Mouse (Mus musculus): ENCODE measurements around the gene Cacng7. TPM values are rescaled to one million over a fixed set of nuclear protein-coding genes. Genes with fewer than 3 reads are reported as not detected.

Cacng7 gene
- polyA plus RNA-seq, 1 experiment from 2014 or later: 2.9 TPM

- no peak overlapping the region for H3K9ac ChIP-seq (ENCODE audit: low read length)
- H3K36me3 ChIP-seq (ENCODE audit: control insufficient read depth, insufficient read depth, low read length): peaks cover 4% of the 10 kb centered on the region
- no peak overlapping the region for H3K4me2 ChIP-seq (ENCODE audit: low read depth)
- no peak overlapping the region for H3K27ac ChIP-seq (ENCODE audit: low read depth, low read length)
- DNase-seq (ENCODE audit: low spot score) (no peak), ATAC-seq (ENCODE audit: insufficient read depth, low FRiP score, low TSS enrichment) (no peak)
- 49% methylated on average over 20 of the region's 20 CpGs for WGBS
- H3K27me3 ChIP-seq (ENCODE audit: control insufficient read depth, insufficient read depth, low read length): no peaks in the 10 kb centered on the region
- no peaks in the 10 kb centered on the region for H3K4me1 ChIP-seq (ENCODE audit: control insufficient read depth, insufficient read depth, low read length)
- H3K4me3 ChIP-seq (ENCODE audit: low read depth, low read length): no peak overlapping the region
- H3K9me3 ChIP-seq (ENCODE audit: control insufficient read depth, low read length): no peaks in the 10 kb centered on the region
These were observed 14.9 kb downstream of the Cacng7 start for GRCm38 (mm10) chr7:3347366-3348287.

GRCm38 (mm10) chr7:3348326-3348725 is 15.6 kb downstream of the Cacng7 start:
- H3K36me3 ChIP-seq (ENCODE audit: control insufficient read depth, insufficient read depth, low read length): peaks cover 4% of the 10 kb centered on the region
- H3K9me3 ChIP-seq (ENCODE audit: control insufficient read depth, low read length): no peaks in the 10 kb centered on the region
- no peak overlapping the region for H3K4me3 ChIP-seq (ENCODE audit: low read depth, low read length)
- no peak overlapping the region for H3K9ac ChIP-seq (ENCODE audit: low read length)
- no peaks in the 10 kb centered on the region for H3K4me1 ChIP-seq (ENCODE audit: control insufficient read depth, insufficient read depth, low read length)
- no peaks in the 10 kb centered on the region for H3K27me3 ChIP-seq (ENCODE audit: control insufficient read depth, insufficient read depth, low read length)
- DNase-seq (ENCODE audit: low spot score) (no peak), ATAC-seq (ENCODE audit: insufficient read depth, low FRiP score, low TSS enrichment) (no peak)
- H3K27ac ChIP-seq (ENCODE audit: low read depth, low read length): no peak overlapping the region
- WGBS: 62% methylated on average over 5 of the region's 5 CpGs
- H3K4me2 ChIP-seq (ENCODE audit: low read depth): no peak overlapping the region

GRCm38 (mm10) chr7:3349775-3350174 is 17.0 kb downstream of the Cacng7 start:
- WGBS: 91% methylated on average over 9 of the region's 9 CpGs
- DNase-seq (ENCODE audit: low spot score) (no peak), ATAC-seq (ENCODE audit: insufficient read depth, low FRiP score, low TSS enrichment) (no peak)
- Histone ChIP-seq H3K9ac (ENCODE audit: low read length) (no peak overlapping the region), H3K27ac (ENCODE audit: low read depth, low read length) (no peak overlapping the region), H3K4me1 (ENCODE audit: control insufficient read depth, insufficient read depth, low read length) (no peaks in the 10 kb centered on the region), H3K9me3 (ENCODE audit: control insufficient read depth, low read length) (no peaks in the 10 kb centered on the region), H3K4me2 (ENCODE audit: low read depth) (no peak overlapping the region), H3K27me3 (ENCODE audit: control insufficient read depth, insufficient read depth, low read length) (no peaks in the 10 kb centered on the region), H3K36me3 (ENCODE audit: control insufficient read depth, insufficient read depth, low read length) (peaks cover 4% of the 10 kb centered on the region), H3K4me3 (ENCODE audit: low read depth, low read length) (no peak overlapping the region)

- no peak for DNase-seq (ENCODE audit: low spot score)
- Histone ChIP-seq H3K9ac (ENCODE audit: low read length) (no peak overlapping the region), H3K4me2 (ENCODE audit: low read depth) (no peak overlapping the region), H3K9me3 (ENCODE audit: control insufficient read depth, low read length) (no peaks in the 10 kb centered on the region), H3K4me3 (ENCODE audit: low read depth, low read length) (no peak overlapping the region), H3K27ac (ENCODE audit: low read depth, low read length) (no peak overlapping the region), H3K4me1 (ENCODE audit: control insufficient read depth, insufficient read depth, low read length) (no peaks in the 10 kb centered on the region), H3K27me3 (ENCODE audit: control insufficient read depth, insufficient read depth, low read length) (no peaks in the 10 kb centered on the region), H3K36me3 (ENCODE audit: control insufficient read depth, insufficient read depth, low read length) (peaks cover 4% of the 10 kb centered on the region)
- WGBS: 93% methylated on average over 1 of the region's 1 CpGs
- ATAC-seq (ENCODE audit: insufficient read depth, low FRiP score, low TSS enrichment): no peak
These were observed 18.8 kb downstream of the Cacng7 start for GRCm38 (mm10) chr7:3351536-3351935.

- no peaks in the 10 kb centered on the region for H3K9me3 ChIP-seq (ENCODE audit: control insufficient read depth, low read length)
- ATAC-seq (ENCODE audit: insufficient read depth, low FRiP score, low TSS enrichment): no peak
- peaks cover 6% of the 10 kb centered on the region for H3K36me3 ChIP-seq (ENCODE audit: control insufficient read depth, insufficient read depth, low read length)
- DNase-seq (ENCODE audit: low spot score): no peak
- no peak overlapping the region for H3K27ac ChIP-seq (ENCODE audit: low read depth, low read length)
- H3K4me1 ChIP-seq (ENCODE audit: control insufficient read depth, insufficient read depth, low read length): no peaks in the 10 kb centered on the region
- H3K4me3 ChIP-seq (ENCODE audit: low read depth, low read length): no peak overlapping the region
- H3K27me3 ChIP-seq (ENCODE audit: control insufficient read depth, insufficient read depth, low read length): no peaks in the 10 kb centered on the region
- no peak overlapping the region for H3K9ac ChIP-seq (ENCODE audit: low read length)
- no peak overlapping the region for H3K4me2 ChIP-seq (ENCODE audit: low read depth)
- WGBS: 93% methylated on average over 6 of the region's 6 CpGs
These were observed 22.1 kb downstream of the Cacng7 start for GRCm38 (mm10) chr7:3354850-3355249.

GRCm38 (mm10) chr7:3360678-3361077 is 27.9 kb downstream of the Cacng7 start:
- ATAC-seq (ENCODE audit: insufficient read depth, low FRiP score, low TSS enrichment) (no peak), DNase-seq (ENCODE audit: low spot score) (no peak)
- no peak overlapping the region for H3K9ac ChIP-seq (ENCODE audit: low read length)
- no peaks in the 10 kb centered on the region for H3K4me1 ChIP-seq (ENCODE audit: control insufficient read depth, insufficient read depth, low read length)
- H3K9me3 ChIP-seq (ENCODE audit: control insufficient read depth, low read length): no peaks in the 10 kb centered on the region
- H3K27ac ChIP-seq (ENCODE audit: low read depth, low read length): no peak overlapping the region
- no peaks in the 10 kb centered on the region for H3K27me3 ChIP-seq (ENCODE audit: control insufficient read depth, insufficient read depth, low read length)
- 79% methylated on average over 1 of the region's 1 CpGs for WGBS
- H3K4me2 ChIP-seq (ENCODE audit: low read depth): no peak overlapping the region
- H3K4me3 ChIP-seq (ENCODE audit: low read depth, low read length): no peak overlapping the region
- H3K36me3 ChIP-seq (ENCODE audit: control insufficient read depth, insufficient read depth, low read length): peaks cover 3% of the 10 kb centered on the region; the same call in 1 of the 2 replicates

- H3K4me1 ChIP-seq (ENCODE audit: control insufficient read depth, insufficient read depth, low read length): no peaks in the 10 kb centered on the region
- H3K27me3 ChIP-seq (ENCODE audit: control insufficient read depth, insufficient read depth, low read length): peaks cover 6% of the 10 kb centered on the region
- no peak for DNase-seq (ENCODE audit: low spot score)
- 32% methylated on average over 11 of the region's 11 CpGs for WGBS
- ATAC-seq (ENCODE audit: insufficient read depth, low FRiP score, low TSS enrichment): no peak
- no peak overlapping the region for H3K4me2 ChIP-seq (ENCODE audit: low read depth)
- H3K9ac ChIP-seq (ENCODE audit: low read length): no peak overlapping the region
- no peaks in the 10 kb centered on the region for H3K9me3 ChIP-seq (ENCODE audit: control insufficient read depth, low read length)
- no peak overlapping the region for H3K4me3 ChIP-seq (ENCODE audit: low read depth, low read length)
- H3K27ac ChIP-seq (ENCODE audit: low read depth, low read length): no peak overlapping the region
- H3K36me3 ChIP-seq (ENCODE audit: control insufficient read depth, insufficient read depth, low read length): no peaks in the 10 kb centered on the region; the same call in 1 of the 2 replicates
These were observed 33.0 kb downstream of the Cacng7 start for GRCm38 (mm10) chr7:3365547-3366279.

- Histone ChIP-seq H3K9ac (ENCODE audit: low read length) (no peak overlapping the region), H3K4me3 (ENCODE audit: low read depth, low read length) (no peak overlapping the region), H3K9me3 (ENCODE audit: control insufficient read depth, low read length) (no peaks in the 10 kb centered on the region), H3K27ac (ENCODE audit: low read depth, low read length) (no peak overlapping the region), H3K27me3 (ENCODE audit: control insufficient read depth, insufficient read depth, low read length) (peaks cover 6% of the 10 kb centered on the region), H3K4me2 (ENCODE audit: low read depth) (no peak overlapping the region), H3K36me3 (ENCODE audit: control insufficient read depth, insufficient read depth, low read length) (no peaks in the 10 kb centered on the region; the same call in 1 of the 2 replicates), H3K4me1 (ENCODE audit: control insufficient read depth, insufficient read depth, low read length) (no peaks in the 10 kb centered on the region)
- WGBS: 11% methylated on average over 42 of the region's 42 CpGs
- ATAC-seq (ENCODE audit: insufficient read depth, low FRiP score, low TSS enrichment): no peak
- DNase-seq (ENCODE audit: low spot score): no peak
These were observed 34.2 kb downstream of the Cacng7 start for GRCm38 (mm10) chr7:3366705-3367516.
